Mouse (Mus musculus): ENCODE measurements around the gene Colec11. TPM values are rescaled to one million over a fixed set of nuclear protein-coding genes. Genes with fewer than 3 reads are reported as not detected.

Gene Colec11
- total RNA-seq (2022) = 10 to 100 TPM; 11.8 to 18.1 (median 14.3) TPM

DNA sequence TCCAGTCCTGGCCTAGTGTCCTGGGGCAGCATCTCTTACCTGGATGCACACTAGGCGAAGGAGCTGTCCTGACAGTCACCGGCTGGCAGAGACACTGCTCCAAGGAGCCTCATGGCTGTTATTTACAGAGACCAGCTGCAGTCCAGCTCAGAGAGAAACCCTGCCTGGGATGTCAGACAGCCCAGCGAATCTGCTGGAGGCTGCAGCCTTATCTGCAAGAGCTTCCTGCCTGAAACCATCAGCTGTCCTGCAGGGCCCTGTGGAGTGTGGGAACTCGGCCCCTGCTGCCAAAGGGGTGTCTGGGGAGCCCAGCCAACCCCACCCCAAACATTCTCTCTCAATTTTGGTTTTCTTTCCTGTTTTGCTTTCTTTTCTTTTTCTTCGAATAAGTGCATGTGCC lies at the start of gene Colec11:
Colec11 (minus strand) TSS at position 183 of the 400 bp plus-strand sequence.
- peak; percentile 44 for DNase-seq (ENCODE audit: low spot score)

DNA sequence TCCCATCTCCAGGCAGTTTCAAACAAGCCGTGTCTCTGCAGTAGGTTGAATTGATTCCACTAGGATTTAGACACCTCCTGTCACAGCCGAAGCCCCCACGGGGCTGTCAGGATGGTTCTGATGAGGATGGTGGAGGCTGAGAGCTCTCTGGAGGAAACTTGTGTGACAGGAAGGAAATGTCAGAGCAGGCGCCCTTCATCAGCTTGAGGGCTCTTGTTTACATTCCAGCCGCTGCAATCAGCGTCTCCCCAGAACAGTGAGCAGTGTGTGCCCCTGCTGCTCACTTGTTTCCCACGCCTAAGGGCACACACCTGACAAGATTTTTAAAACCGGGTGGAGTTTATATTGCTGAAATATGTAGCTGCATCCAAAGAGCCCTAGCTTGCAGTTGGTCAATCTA lies 44.1 kb upstream of the Colec11 start:
- DNase-seq (ENCODE audit: low spot score) = no peak

DNA sequence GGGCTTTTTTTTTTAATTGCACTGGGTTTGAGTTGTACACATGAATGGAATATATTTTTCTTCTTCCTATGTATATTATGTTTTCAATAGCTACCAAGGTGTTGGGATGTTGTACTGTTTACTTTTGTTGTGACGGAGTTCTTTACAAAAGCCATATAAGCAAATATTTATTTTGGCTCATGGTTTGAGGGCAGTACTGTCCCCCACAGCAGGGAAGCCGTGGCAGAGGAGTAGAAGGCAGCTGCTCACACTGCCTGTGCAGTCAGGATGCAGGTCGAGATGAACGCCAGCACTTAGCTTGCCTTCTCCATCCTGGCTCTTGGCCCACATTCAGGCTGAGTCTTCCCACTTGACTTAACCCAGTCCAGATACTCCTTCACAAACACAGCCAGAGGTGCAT lies 43.6 kb upstream of the Colec11 start:
- DNase-seq (ENCODE audit: low spot score) = no peak

DNA sequence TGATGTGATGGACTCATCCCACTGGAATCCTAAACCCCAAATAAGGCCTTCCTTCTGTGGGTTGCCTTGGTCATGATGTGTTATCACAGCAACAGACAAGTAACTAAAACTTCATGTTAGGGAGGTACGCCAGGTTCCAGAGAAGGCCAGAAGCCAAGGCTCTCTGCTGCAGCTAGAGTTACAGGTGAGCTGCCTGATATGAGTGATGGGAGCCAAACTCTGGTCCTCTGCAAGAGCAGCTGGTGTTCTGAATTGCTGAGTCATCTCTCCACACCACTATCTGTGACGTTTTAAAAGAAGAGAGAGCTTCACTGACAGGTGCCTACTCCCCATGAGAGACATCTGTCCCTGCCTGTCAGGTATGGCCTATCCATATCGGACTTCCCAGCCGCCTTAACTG lies 39.5 kb upstream of the Colec11 start:
- DNase-seq (ENCODE audit: low spot score) = no peak

DNA sequence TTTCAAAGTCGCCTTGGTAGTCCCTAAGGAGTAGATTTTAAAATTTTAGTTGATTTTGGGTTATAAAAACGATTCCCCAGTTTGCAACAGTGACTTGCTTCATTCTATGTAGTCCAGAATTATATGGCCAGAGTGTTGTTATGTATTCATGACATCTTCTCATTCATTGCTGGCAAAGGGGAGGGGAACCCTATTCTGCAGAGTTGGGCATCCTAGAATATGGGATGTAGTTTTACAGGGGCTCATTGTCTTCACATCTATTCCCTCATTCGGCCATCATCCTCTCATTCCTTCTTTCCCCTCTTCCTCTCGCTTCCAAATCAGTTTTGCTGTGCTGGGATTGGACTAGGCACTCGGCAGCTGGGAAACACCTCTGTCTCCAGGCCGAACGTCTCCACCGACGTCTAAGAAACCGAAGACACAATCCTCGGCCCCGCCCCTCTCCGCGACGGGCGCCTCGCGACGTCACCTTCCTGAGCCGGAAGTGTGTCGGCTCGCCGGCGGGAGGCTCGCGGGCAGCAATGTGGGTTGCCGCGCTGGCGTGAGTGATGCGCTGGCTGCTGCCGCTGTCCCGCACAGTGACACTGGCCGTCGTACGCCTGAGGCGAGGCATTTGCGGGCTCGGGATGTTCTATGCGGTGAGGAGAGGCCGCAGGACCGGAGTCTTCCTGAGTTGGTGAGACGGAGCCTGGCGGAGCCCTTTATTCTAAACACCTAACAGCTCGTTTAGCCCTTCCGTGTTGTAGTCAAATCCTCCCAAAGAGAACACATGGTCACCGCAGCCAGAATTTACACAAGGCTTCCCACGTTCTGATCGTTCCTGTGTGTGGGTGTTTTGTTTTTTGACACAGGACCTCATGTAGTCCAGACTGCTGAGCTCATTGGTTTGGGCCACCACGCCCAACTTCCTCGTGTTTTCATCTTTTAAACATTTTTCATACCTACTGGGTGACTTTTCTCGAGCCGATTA lies 26.2 kb upstream of the Colec11 start, which contains the start of gene Rnaseh1:
Rnaseh1 (plus strand) TSS at position 462 of the 970 bp plus-strand sequence.
- peak; percentile 90 for DNase-seq (ENCODE audit: low spot score)

DNA sequence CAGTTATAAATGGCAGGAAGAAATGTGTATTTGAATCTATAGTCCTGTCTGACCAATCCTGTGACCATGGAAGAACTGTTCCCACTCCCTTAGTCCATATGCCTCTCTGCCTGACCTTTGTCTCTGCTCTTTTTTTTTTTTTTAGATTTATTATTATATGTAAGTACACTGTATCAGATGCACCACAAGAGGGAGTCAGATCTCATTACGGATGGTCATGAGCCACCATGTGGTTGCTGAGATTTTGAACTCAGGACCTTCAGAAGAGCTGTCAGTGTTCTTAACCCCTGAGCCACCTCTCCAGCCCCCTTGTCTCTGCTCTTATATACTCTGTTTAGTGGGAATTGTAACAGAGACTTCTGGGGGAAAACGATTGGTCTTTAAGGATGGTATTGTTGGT lies 15.6 kb upstream of the Colec11 start:
- no peak for DNase-seq (ENCODE audit: low spot score)

DNA sequence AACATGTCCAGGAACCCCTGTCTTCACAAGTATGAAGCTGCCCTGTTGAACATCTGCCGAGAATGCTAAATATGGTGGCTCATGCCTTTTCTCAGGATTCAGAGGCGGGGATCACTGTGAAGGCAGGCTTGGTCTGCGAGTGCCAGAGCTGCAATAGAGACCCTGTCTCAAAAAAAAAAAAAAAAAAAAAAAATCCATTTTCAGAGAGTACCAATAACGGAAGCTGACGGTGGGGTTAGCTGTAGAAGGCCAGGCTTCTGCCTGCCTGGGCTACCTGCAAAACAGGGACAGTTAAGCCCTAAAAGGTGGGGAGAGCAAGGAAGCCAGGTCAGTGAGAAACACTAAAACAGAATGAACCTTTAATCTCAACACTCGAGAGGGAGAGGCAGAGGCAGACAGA lies 13.4 kb upstream of the Colec11 start:
- no peak for DNase-seq (ENCODE audit: low spot score)

DNA sequence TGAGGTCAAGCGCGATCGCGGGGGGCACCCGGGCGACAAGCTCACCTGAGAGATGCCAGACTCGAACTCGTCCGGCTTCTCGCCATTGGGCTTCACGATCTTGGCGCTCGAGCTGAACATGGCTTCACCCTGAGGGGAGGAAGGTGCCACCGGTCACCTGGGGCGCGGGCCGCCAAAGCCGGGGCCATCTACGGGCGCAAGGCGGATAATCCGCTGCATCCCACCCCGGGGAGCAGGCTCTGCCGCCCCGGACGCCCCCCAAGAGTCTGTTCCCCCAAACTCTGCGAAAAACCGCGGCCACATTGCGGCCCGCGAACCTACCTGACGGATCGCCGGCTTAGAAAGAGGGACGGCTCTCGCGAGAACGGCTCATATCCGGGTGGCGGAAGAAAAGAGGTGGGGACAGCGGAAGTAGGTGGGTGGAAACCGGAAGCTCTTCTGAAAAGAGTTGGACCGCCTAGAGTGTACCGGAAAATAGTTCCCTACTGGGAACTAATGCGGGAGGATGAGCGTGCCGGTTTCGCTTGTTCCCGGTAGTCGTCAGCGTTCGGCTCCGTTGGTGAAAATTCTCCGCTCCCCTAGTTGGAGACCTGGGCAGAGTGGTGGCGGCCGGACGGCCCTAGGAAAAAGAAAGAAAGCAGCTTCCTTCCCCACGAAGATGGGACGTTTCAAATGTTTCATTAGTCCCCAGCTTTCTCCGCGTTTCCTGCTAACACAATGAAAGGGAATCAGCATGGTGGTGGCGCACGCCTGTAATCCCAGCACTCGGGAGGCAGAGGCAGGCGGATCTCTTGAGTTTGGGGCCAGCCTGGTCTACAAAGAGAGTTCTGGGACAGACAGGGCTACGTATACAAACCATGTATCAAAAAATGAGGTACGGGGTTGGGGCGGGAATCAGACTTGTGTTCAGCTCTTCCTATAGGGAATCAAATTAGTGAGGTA lies 12.6 kb upstream of the Colec11 start, which contains the start of gene Rps7:
Rps7 (minus strand) TSS at position 419 of the 942 bp plus-strand sequence.
- peak; percentile 95 for DNase-seq (ENCODE audit: low spot score)

DNA sequence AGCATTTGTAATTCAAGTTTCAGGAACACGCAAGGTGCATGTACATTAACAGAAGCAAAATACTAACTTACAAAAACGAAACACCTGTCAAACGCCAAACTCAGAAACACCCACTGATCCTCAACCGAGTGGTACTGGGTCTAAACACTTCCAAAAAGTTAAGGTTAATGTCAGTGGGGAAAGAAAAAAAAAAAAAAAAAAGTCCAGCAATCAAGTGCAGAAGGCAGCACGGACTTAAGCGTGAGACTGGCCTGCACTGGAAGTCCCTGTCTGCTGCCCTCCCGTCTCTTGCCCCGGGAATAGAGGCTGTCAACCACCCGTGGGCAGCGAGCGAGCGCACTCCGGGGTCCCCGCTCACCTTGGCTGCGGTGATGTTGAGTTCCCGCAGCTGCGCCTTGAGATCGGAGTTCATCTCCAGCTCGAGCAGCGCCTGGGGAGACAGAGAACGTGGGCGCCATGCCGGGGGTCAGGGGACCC lies 11.9 kb upstream of the Colec11 start:
- DNase-seq (ENCODE audit: low spot score) = no peak

DNA sequence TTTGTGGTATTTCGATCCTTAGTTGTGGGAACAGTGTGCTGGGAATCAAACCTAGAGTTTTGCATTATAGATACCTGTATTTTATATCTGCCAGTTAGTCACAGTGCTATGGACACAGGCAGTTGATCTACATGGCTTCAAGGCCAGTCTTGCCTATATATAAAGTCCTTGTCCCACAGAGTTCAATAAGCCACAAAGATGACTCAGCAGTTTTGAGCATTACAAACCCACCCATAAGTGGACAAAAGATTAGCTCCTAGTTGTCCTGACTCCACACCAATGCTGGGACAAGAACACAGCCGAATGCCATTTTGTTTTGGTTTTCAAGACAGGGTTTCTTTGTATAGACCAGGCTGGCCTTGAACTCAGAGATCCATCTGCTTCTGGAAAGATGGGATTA lies 5.3 kb upstream of the Colec11 start:
- no peak for DNase-seq (ENCODE audit: low spot score)

DNA sequence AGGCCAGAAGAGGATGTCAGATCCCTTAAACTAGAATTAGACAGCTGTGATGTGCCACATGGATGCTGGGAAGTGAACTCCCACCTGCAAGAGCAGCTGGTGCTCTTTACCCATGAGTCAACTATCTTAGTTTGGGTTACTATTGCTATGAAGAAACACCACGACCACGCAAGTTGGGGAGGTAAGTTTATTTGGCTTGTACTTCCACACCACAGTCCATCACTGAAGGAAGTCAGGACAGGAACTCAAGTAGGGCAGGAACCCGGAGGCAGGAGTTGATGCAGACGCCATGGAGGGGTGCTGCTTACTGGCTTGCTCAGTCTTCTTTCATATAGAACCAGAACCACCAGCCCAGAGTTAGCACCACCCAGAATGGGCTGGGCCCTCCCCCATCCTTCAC lies 3.9 kb upstream of the Colec11 start:
- DNase-seq (ENCODE audit: low spot score) = no peak

DNA sequence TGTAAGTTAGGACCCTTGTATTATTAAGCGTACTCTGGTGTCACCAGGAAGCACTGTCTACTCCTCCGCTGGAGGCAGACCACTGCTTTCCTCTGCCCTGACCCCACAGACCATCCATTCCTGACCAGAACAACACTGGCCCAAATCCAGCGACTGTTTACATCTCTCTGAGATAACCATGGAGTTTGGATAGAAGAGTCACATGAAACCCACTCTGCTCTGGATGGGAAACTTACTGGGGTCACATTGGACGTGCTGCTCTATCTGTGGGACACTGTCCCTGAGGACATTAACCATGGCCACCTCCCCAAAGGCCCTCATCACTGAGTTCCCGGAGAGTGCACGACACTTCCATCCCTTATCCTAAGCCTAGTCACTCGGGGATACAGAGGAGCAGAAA lies 2.2 kb upstream of the Colec11 start:
- no peak for DNase-seq (ENCODE audit: low spot score)

DNA sequence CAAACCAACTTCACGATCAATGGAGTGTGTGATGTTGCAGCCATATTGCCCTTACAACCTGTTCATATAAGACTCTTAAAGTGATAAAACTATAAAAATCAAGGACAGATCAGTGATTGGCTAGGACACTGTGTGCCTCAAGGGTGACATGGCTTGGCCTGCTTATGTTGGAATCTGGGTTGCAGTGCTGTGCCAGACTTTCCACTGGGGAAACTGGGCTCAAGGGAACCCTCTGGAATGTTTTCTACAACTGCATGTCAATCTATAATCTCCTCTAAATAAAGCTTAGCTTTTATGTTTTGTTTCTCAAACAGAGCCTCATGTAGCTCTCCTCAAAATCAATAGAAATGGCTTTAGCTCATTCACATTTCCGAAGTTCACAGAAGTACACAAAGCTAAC lies 1.1 kb upstream of the Colec11 start:
- no peak for DNase-seq (ENCODE audit: low spot score)

DNA sequence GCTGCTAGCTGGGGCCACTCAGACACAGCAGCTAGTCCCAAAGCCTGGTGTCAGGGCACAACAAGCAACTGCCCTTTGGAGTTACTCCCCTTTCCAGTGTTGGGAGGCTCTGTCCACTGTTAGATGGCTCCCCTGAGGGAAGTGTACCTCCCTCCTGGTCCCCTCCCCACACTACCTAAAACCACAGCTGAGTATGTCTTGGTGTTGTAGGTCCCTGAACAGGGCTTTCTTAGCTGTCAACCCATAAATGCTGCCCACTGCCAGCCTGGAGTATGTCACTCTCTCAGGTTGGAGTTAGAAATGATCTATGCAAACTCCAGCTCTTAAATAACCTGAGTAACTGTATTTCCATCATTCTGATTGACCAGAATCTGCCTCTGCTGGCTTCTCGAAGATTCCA lies 536 bp downstream of the Colec11 start:
- DNase-seq (ENCODE audit: low spot score) = no peak

DNA sequence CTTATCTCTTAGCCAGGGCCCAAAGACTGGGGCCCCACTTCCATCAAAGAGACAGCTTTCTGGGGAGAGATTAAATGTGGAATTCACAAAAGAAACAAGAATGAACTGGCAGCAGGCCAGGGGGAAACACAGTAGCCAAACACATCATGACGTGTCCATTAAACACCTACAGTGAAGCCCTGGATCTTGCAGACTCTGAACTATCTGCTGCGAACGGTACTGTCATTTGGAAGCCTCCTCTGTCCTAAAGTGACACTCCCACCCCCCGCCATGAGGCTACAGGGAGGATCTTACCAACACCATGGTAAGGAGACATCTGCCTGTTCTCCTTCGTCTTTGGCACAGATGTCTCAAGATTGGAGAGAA lies 1.0 kb downstream of the Colec11 start:
- DNase-seq (ENCODE audit: low spot score) = no peak

DNA sequence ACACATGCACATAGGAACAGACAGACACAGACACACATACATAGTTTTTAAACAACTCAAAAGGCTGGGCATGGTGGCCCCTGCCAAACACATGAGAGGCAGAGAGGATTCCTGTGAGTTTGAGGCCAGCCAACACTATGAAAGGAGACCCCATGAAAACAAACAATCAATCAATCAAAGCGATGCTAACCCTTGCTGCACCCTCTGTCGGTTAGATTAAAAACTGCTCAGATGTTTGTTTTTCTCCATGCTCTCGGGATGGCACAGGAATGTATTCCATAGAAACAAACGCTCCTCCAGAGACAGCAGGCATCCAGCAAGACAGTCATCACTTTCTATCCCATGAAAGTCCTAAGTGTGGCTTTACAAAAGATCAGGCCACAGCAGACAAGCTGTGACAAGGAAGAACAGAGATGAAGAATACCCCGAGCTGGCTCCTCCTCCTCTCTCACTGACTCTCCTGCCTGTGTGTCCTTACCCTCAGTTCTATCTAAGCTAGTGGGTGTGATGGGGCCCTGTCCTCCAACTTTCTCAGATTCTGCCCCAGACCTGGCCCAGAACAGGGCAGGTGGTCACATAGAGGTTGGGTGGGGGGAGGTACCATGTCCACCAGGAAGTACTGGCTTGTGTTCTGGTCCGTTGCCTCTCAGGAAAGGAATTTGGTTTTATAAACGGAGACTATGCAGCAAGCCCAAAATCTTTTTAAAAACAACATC lies 1.6 kb downstream of the Colec11 start:
- DNase-seq (ENCODE audit: low spot score) = no peak

DNA sequence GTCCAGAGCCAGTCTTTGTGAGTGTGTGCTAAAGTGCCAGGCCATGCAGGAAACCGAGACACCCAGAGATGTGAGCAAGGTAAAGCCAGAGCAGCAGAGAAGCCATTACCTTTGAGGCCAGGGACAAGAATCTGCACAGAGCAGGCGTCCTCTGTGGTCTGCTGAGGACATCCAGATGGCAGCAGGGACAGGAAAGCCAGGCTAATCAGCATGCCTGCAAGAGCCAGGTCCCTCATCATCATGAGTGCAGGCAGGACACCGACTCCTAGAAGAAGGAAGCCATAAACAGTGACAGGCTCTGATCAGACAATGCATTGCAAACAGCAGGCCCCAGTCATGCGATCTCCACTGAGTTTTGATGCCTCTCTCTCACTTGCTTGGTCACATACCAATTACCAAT lies 5.9 kb downstream of the Colec11 start:
- no peak for DNase-seq (ENCODE audit: low spot score)

DNA sequence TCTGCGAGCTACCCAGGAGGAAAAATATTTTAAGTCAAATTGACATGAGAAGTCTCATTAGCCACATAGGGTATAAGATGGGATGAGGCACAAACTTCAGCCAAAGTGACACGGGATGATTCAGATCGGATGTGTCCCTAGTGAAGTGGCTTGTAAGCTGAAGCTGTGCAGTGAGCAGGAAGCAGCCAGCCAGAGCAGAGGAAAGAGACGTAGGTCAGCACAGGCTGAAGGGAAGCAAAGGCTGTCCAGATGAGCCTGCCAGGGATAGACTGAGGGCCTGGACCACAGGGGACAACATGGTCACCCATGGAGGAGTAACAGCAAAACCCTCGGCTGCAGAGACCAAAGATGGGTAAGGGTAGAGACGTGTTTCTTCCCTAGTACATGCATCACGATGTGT lies 8.8 kb downstream of the Colec11 start:
- DNase-seq (ENCODE audit: low spot score) = no peak

DNA sequence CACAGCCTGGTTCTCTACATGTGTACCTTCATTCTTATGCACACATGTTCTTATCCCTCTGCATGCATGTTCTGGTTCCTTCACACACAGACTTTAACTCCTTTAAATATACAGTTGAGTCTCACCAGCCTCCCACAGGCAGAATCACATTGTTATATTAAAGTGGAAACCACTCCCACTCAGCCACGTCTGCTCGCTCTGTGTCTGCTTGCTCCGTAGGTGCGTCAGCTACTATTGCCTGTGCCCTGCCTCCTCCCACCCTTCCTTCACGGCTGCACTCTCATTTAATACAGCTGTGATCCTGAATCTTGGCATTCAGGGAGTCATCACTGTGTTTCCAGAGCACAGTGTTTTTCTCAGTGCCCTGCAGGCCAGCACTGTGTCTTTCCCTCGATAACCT lies 10.8 kb downstream of the Colec11 start:
- no peak for DNase-seq (ENCODE audit: low spot score)

DNA sequence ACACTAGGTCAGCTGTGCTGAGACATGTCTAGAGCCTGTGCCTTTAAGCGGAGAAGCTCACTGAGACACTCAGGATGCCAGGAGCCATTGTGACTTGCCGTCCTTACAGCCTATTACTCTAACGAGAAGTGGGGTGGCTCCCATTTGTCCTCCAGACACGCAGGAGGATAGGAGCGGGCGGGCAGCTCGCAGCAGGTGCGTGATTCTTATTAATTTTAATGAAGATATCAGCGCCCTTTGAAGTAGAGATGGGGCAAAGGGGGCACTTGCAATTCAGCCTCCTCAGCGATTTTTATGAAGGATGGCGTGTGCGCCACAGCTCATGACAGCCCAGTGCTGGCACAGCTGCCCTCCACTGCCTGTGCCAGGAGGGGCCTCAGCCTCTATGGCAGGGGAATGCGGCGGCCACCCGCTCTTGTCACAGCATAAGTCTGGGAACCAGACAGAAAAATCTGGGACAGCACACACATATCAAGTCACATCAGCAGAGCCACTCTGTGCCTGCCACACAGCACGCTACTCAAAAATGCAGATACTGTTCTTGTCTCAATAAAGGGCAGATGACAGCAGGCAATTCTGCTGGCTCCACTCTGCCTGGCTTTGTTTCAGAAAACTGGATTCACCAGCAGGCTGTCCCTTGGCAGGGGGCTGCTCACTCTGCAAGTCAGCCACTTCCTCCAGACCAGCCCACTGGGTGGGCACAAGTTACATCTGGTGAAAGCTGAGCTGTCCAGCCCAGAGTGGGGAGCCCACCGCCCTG lies 15.5 kb downstream of the Colec11 start:
- no peak for DNase-seq (ENCODE audit: low spot score)

DNA sequence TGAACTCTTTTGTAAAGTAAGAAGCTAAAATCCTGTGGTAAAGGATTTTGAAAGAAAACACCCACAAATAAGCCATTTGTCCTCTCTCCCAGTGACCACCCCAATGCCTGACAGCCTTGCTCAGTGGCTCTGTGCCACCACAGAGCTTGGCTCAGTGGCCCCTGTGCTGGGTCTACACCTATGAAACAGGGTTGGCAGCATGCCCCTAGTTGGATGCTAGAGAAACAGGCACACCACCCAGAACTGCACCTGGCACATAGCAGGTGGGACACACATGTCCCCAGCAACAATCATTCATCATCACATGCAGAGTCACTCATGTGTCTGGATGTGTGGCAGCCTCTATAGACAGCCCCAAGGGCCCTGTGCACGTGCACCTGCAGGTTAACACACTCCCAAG lies 19.7 kb downstream of the Colec11 start:
- DNase-seq (ENCODE audit: low spot score) = no peak

Data from heart, adult 8-10 months (tissue).